In the genomic region with DNA sequence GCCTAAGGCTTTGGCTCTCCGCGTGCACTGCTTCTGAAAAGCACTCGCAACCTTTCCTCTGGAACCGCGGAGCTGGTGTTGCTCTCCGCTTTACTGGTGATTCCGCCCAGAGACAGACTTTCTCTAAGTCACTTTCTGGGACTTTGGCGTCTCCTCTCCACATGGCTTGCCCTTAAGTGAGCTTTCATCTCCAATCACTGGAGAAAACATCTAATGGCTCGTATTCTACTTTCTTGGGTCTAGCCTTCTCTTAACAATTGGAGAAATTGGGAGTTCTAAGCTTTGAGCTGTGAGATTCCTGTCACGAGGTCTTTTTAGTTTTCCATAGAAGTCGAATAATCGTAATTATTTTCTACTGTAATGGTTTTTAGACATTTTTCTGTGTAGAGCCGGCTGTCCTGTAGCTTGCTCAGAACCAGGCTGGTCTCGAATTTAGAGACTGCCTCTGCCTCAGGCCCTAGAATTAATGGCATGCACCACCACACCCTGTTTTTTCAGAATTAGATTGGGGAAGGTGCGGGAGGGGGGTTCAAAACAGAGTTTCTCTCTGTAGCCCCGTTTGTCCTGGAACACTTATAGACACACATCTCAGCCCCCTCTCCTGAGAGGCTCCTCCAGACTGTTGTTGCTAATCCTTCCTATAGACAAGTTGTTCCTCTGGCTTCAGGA, we compare ENCODE assay signal across 8 mouse cellular contexts. TPM values are rescaled to one million over a fixed set of nuclear protein-coding genes. Genes with fewer than 3 reads are reported as not detected.
DNase-seq lines count a peak whose midpoint lies in the region; ATAC-seq and TF ChIP-seq lines count a peak whose summit lies in the region.

No protein-coding gene starts in this region.

- no peak for ATAC-seq in limb, embryonic 14.5 days (ENCODE audit: low FRiP score, low read depth)
- ATAC-seq in stomach, postnatal 0 days (ENCODE audit: low FRiP score, low TSS enrichment), result no peak
- no peak for ATAC-seq in inflammation-experienced regulatory T-cells, adult 6 months

- no peak for TF ChIP-seq POLR2A in cerebellum, adult 2 months (IDR thresholded peaks at IDR 0.05; ENCODE audit: borderline replicate concordance, insufficient read depth, low read length)
- TF ChIP-seq POLR2A in thymus, adult 2 months (IDR thresholded peaks at IDR 0.05; ENCODE audit: control insufficient read depth, extremely low read depth, insufficient read depth, low read length, poor library complexity), result no peak
- no peak for TF ChIP-seq POLR2A in limb, embryonic 14.5 days (IDR thresholded peaks at IDR 0.05; ENCODE audit: borderline replicate concordance, extremely low read depth, insufficient read depth, insufficient read length)

- peak overlapping the region; percentile 91 for H3K4me2 ChIP-seq in limb, embryonic 14.5 days (replicated peaks; ENCODE audit: low read depth, low read length, severe bottlenecking)
- peak overlapping the region; percentile 76 for H3K4me2 ChIP-seq in stomach, postnatal 0 days (replicated peaks; ENCODE audit: low read depth)

- H3K36me3 ChIP-seq in thymus, adult 2 months (ENCODE audit: control insufficient read depth, insufficient read depth, low read length), result peaks cover 6% of the 10 kb centered on the region; the same call in 1 of the 2 replicates
- peaks cover 14% of the 10 kb centered on the region for H3K36me3 ChIP-seq in limb, embryonic 14.5 days (ENCODE audit: control insufficient read depth, insufficient read depth, low read length)
- peaks cover 7% of the 10 kb centered on the region; the same call in 1 of the 2 replicates for H3K36me3 ChIP-seq in stomach, postnatal 0 days (ENCODE audit: control insufficient read depth, insufficient read depth, low read length)

- TF ChIP-seq EP300 in stomach, postnatal 0 days (optimal IDR thresholded peaks at IDR 0.05), result no peak

- H3K9me3 ChIP-seq in limb, embryonic 14.5 days (ENCODE audit: control insufficient read depth, low read length), result no peaks in the 10 kb centered on the region
- no peaks in the 10 kb centered on the region for H3K9me3 ChIP-seq in stomach, postnatal 0 days (ENCODE audit: control insufficient read depth, low read length)

- DNase-seq in cerebellum, adult 2 months, result no peak
- no peak for DNase-seq in cerebellum, adult 9-11 months
- no peak for DNase-seq in thymus, adult 2 months
- DNase-seq in thymus, postnatal 0 days (ENCODE audit: low spot score), result no peak
- peak; percentile 4 for DNase-seq in limb, embryonic 14.5 days (ENCODE audit: low spot score)
- DNase-seq in stomach, postnatal 0 days (ENCODE audit: low spot score), result no peak
- no peak for DNase-seq in gastrocnemius, postnatal 25 days

- no peak for TF ChIP-seq CTCF in cerebellum, adult 2 months (IDR thresholded peaks at IDR 0.05; ENCODE audit: borderline replicate concordance, insufficient read depth, low read depth, low read length)
- TF ChIP-seq CTCF in thymus, adult 2 months (IDR thresholded peaks at IDR 0.05; ENCODE audit: borderline replicate concordance, control insufficient read depth, extremely low read depth, insufficient read depth, low read length, poor library complexity), result no peak
- TF ChIP-seq CTCF in stomach, postnatal 0 days (IDR thresholded peaks at IDR 0.05; ENCODE audit: low read depth), result no peak

- WGBS in cerebellum, adult 2 months, result under 1% methylated on average over 16 of the region's 16 CpGs
- 1% methylated on average over 16 of the region's 16 CpGs for WGBS in thymus, adult 2 months
- 2% methylated on average over 16 of the region's 16 CpGs for WGBS in limb, embryonic 14.5 days
- 1% methylated on average over 16 of the region's 16 CpGs for WGBS in stomach, postnatal 0 days

- H3K9ac ChIP-seq in limb, embryonic 14.5 days (ENCODE audit: low read depth, low read length, severe bottlenecking), result peak overlapping the region; percentile 59
- H3K9ac ChIP-seq in stomach, postnatal 0 days (ENCODE audit: low read length), result peak overlapping the region; percentile 72

- peak overlapping the region; percentile 90 for H3K4me3 ChIP-seq in cerebellum, adult 2 months (replicated peaks; ENCODE audit: insufficient read depth, low read depth, low read length)
- H3K4me3 ChIP-seq in thymus, adult 2 months (ENCODE audit: control insufficient read depth, insufficient read depth, low read length), result peak overlapping the region; percentile 58
- H3K4me3 ChIP-seq in limb, embryonic 14.5 days (replicated peaks; ENCODE audit: low read length), result peak overlapping the region; percentile 55
- peak overlapping the region; percentile 81 for H3K4me3 ChIP-seq in stomach, postnatal 0 days (ENCODE audit: low read depth, low read length)

- H3K27me3 ChIP-seq in cerebellum, adult 2 months (ENCODE audit: control insufficient read depth, insufficient read depth, low read length), result no peaks in the 10 kb centered on the region
- H3K27me3 ChIP-seq in thymus, adult 2 months (ENCODE audit: control insufficient read depth, insufficient read depth, low read length), result no peaks in the 10 kb centered on the region
- no peaks in the 10 kb centered on the region for H3K27me3 ChIP-seq in limb, embryonic 14.5 days (ENCODE audit: control insufficient read depth, insufficient read depth, low read length)
- H3K27me3 ChIP-seq in stomach, postnatal 0 days (ENCODE audit: control insufficient read depth, insufficient read depth, low read length), result no peaks in the 10 kb centered on the region

- no peaks in the 10 kb centered on the region for H3K4me1 ChIP-seq in cerebellum, adult 2 months (ENCODE audit: control insufficient read depth, insufficient read depth, low read length)
- H3K4me1 ChIP-seq in thymus, adult 2 months (replicated peaks; ENCODE audit: control insufficient read depth, insufficient read depth, low read length), result peaks cover 10% of the 10 kb centered on the region
- peaks cover 12% of the 10 kb centered on the region for H3K4me1 ChIP-seq in limb, embryonic 14.5 days (ENCODE audit: control insufficient read depth, insufficient read depth, low read length)
- no peaks in the 10 kb centered on the region for H3K4me1 ChIP-seq in stomach, postnatal 0 days (replicated peaks; ENCODE audit: control insufficient read depth, insufficient read depth)

- H3K27ac ChIP-seq in cerebellum, adult 2 months (ENCODE audit: insufficient read depth, low read length), result no peak overlapping the region
- H3K27ac ChIP-seq in thymus, adult 2 months (ENCODE audit: control insufficient read depth, insufficient read depth, low read length), result no peak overlapping the region
- peak overlapping the region; percentile 58; the same call in 1 of the 2 replicates for H3K27ac ChIP-seq in limb, embryonic 14.5 days (replicated peaks; ENCODE audit: low read depth, low read length)
- peak overlapping the region; percentile 78; the same call in 1 of the 2 replicates for H3K27ac ChIP-seq in stomach, postnatal 0 days (replicated peaks)

RNA-seq across cellular contexts. Expression of a gene that starts 0.7 kb away (rescaled TPM):
- polyA plus RNA-seq in cerebellum, adult 2 months (2012; rRNA removed), result 0.11 and 0.18 TPM in 2 replicates
- polyA plus RNA-seq in thymus, adult 2 months (2012; rRNA removed), result 3.8 and 5.1 TPM in 2 replicates
- polyA plus RNA-seq in thymus, postnatal 0 days (2015; fragmentation: Nextera tagmentation; extraction: Ambion mirVana), result 13.8 and 15.3 TPM in 2 replicates
- 6.4 and 7.4 TPM in 2 replicates for polyA plus RNA-seq in limb, embryonic 14.5 days (2012; rRNA removed)
- 9.2 and 9.3 TPM in 2 replicates for polyA plus RNA-seq in limb, embryonic 14.5 days (2014; fragmentation: Nextera tagmentation; extraction: Ambion mirVana)
- 1.8 and 2.6 TPM in 2 replicates for polyA plus RNA-seq in stomach, postnatal 0 days (2015; fragmentation: Nextera tagmentation; extraction: Ambion mirVana)
- total RNA-seq in gastrocnemius, postnatal 25 days (2021), result not detected
- polyA plus RNA-seq in inflammation-experienced regulatory T-cells, adult 6 months (2017; shearing (Covaris generic)), result 10 to 100 TPM in 1 of 3 experiments, 1 to 10 TPM in 2; 2.3 to 11.8 (median 3.3) TPM

RNA-seq across cellular contexts. Expression of a gene that starts 0.7 kb away (rescaled TPM):
- polyA plus RNA-seq in cerebellum, adult 2 months (2012; rRNA removed), result 31.8 and 34.6 TPM in 2 replicates
- 7.2 and 8.0 TPM in 2 replicates for polyA plus RNA-seq in thymus, adult 2 months (2012; rRNA removed)
- 96.5 and 102 TPM in 2 replicates for polyA plus RNA-seq in thymus, postnatal 0 days (2015; fragmentation: Nextera tagmentation; extraction: Ambion mirVana)
- polyA plus RNA-seq in limb, embryonic 14.5 days (2012; rRNA removed), result 29.4 and 51.7 TPM in 2 replicates
- 78.1 and 83.0 TPM in 2 replicates for polyA plus RNA-seq in limb, embryonic 14.5 days (2014; fragmentation: Nextera tagmentation; extraction: Ambion mirVana)
- polyA plus RNA-seq in stomach, postnatal 0 days (2015; fragmentation: Nextera tagmentation; extraction: Ambion mirVana), result 44.4 and 45.5 TPM in 2 replicates
- 10 to 100 TPM; 12.0 to 12.7 TPM for total RNA-seq in gastrocnemius, postnatal 25 days (2021)
- 10 to 100 TPM; 62.9 to 75.8 (median 66.2) TPM for polyA plus RNA-seq in inflammation-experienced regulatory T-cells, adult 6 months (2017; shearing (Covaris generic))

RNA-seq across cellular contexts. Expression of a gene that starts 39.9 kb away (rescaled TPM):
- 48.1 and 50.0 TPM in 2 replicates for polyA plus RNA-seq in cerebellum, adult 2 months (2012; rRNA removed)
- polyA plus RNA-seq in thymus, adult 2 months (2012; rRNA removed), result 73.1 and 73.2 TPM in 2 replicates
- polyA plus RNA-seq in thymus, postnatal 0 days (2015; fragmentation: Nextera tagmentation; extraction: Ambion mirVana), result 38.5 and 42.5 TPM in 2 replicates
- 53.4 and 56.2 TPM in 2 replicates for polyA plus RNA-seq in limb, embryonic 14.5 days (2012; rRNA removed)
- polyA plus RNA-seq in limb, embryonic 14.5 days (2014; fragmentation: Nextera tagmentation; extraction: Ambion mirVana), result 28.9 and 32.4 TPM in 2 replicates
- polyA plus RNA-seq in stomach, postnatal 0 days (2015; fragmentation: Nextera tagmentation; extraction: Ambion mirVana), result 20.9 and 23.1 TPM in 2 replicates
- 10 to 100 TPM; 14.8 to 18.8 TPM for total RNA-seq in gastrocnemius, postnatal 25 days (2021)
- 10 to 100 TPM; 24.1 to 37.9 (median 35.3) TPM for polyA plus RNA-seq in inflammation-experienced regulatory T-cells, adult 6 months (2017; shearing (Covaris generic))

Comparison
In these comparisons a context has a peak if more than half of its experiments do, and no peak if none do; other contexts are left out.
1. H3K27ac ChIP-seq: peak in limb, embryonic 14.5 days (single experiment) and stomach, postnatal 0 days (single experiment); none in cerebellum, adult 2 months (single experiment) and thymus, adult 2 months (single experiment).
2. Peak in every context shown above with its lines, with median percentiles within 50 percentile points of each other: H3K4me3 ChIP-seq.